Mouse (Mus musculus) embryonic facial prominence, embryonic 14.5 days (tissue): Measurements from ENCODE around the gene Aamp. TPM values are rescaled to one million over a fixed set of nuclear protein-coding genes. Genes with fewer than 3 reads are reported as not detected.
"Not testable (repeated sequence)": the region's sequence is repeated elsewhere in the genome, so short reads cannot be mapped to it uniquely, and the experiment has no call there.

ENCODE experiments used
- ATAC-seq: fragments of 200-750 bp; cut with Nextera tagmentation; 2 replicates; pipeline ENCODE4 v1.8.0; 2017; ENCODE audit warnings: low read depth, moderate number of reproducible peaks, moderate TSS enrichment
- DNase-seq: peaks from one replicate; pipeline ENCODE4 v3.0.0-alpha.2; 2015; ENCODE audit warnings: low spot score
- H3K27ac ChIP-seq: fragments of 300-500 bp; sonication (generic); replicated peaks from 2 replicates; pipeline ENCODE4 v1.5.1; 2014; ENCODE audit warnings: low read depth, mild to moderate bottlenecking, low read length, moderate library complexity
- H3K27me3 ChIP-seq: fragments of 300-500 bp; sonication (generic); replicated peaks from 2 replicates; pipeline ENCODE4 v1.6.1; 2014; ENCODE audit warnings: low read length; ENCODE audit not compliant: control insufficient read depth, insufficient read depth
- H3K36me3 ChIP-seq: fragments of 300-500 bp; sonication (generic); 2 replicates; pipeline ENCODE4 v1.6.1; 2014; ENCODE audit warnings: low read length, mixed read lengths; ENCODE audit not compliant: control insufficient read depth, insufficient read depth
- H3K4me1 ChIP-seq: fragments of 300-500 bp; sonication (generic); 2 replicates; pipeline ENCODE4 v1.6.1; 2014; ENCODE audit warnings: antibody characterized with exemption, low read length; ENCODE audit not compliant: control insufficient read depth, insufficient read depth
- H3K4me2 ChIP-seq: fragments of 300-500 bp; sonication (generic); 2 replicates; pipeline ENCODE4 v1.6.1; 2014; ENCODE audit warnings: low read depth, mild to moderate bottlenecking, low read length, moderate library complexity, mixed read lengths
- H3K4me3 ChIP-seq: fragments of 300-500 bp; sonication (generic); 2 replicates; pipeline ENCODE4 v1.5.1; 2014; ENCODE audit warnings: low read depth, mild to moderate bottlenecking, low read length
- H3K9ac ChIP-seq: fragments of 300-500 bp; sonication (generic); 2 replicates; pipeline ENCODE4 v1.6.1; 2014; ENCODE audit warnings: low read depth, mild to moderate bottlenecking, low read length, moderate library complexity, mixed read lengths
- H3K9me3 ChIP-seq: fragments of 300-500 bp; sonication (generic); 2 replicates; pipeline ENCODE4 v1.6.1; 2016; ENCODE audit warnings: low read length; ENCODE audit not compliant: control insufficient read depth
- WGBS: fragments of 180-500 bp; shearing (Covaris S2); extraction: QIAGEN DNeasy Blood & Tissue Kit; methylation state at CpG from one replicate; pipeline ENCODE4 v1.1.7; 2014; 5-methylcytosine and 5-hydroxymethylcytosine counted together
- polyA plus RNA-seq: library from polyadenylated mRNA; unstranded; fragments of >200 nt; fragmentation: Nextera tagmentation; extraction: Ambion mirVana; gene quantifications from 2 replicates; pipeline ENCODE4 v1.2.1, GENCODE M21; 2014

The Aamp gene
- polyA plus RNA-seq, 1 experiment from 2014 or later: 214 TPM

DNA sequence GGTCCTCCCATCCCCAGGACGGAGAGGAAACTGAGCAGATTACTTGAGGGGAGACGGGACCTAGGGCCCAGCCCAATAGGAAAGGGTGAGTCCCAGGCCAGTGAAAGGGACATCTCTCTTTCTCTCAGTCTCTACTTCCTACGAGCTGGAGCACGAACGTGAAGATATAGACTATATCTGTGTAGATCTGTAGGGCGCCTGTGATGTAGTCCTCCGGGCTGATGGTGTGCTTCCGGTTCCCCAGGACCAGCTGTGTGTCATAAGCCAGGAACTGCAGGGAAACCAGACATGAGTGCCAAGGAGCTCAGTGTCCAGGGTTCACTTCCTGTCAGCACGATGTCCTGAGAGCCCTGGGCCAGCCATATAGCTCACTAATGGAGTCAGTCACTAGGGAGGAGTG is 4.7 kb upstream of the Aamp start:
- 87% methylated on average over 9 of the region's 9 CpGs for WGBS
- Histone ChIP-seq H3K27ac (no peak overlapping the region), H3K36me3 (peaks cover 59% of the 10 kb centered on the region), H3K9ac (no peak overlapping the region), H3K27me3 (no peaks in the 10 kb centered on the region), H3K9me3 (no peaks in the 10 kb centered on the region), H3K4me2 (no peak overlapping the region), H3K4me3 (no peak overlapping the region), H3K4me1 (no peaks in the 10 kb centered on the region)
- no peak for DNase-seq
- ATAC-seq: no peak

DNA sequence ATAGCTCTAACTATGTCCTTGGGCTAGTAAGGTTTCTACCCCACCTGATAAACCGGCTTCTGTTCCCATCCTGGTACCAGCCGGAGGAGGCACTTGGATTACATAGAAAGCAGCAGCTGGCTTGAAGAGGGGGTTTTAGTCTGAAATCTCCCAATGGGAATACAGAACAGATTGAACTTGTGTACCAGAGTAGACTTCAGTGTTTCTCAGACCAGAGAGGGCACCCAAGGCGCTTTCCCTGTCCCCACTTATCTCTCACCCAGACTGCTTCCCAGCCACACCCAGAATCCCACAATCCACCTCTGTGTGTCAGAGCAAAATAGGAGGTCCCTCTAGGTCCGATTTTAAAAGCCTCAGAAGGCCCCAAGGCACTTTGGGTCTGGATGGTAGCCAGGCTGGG is 3.8 kb upstream of the Aamp start:
- Histone ChIP-seq H3K4me1 (peaks cover 4% of the 10 kb centered on the region; the same call in 1 of the 2 replicates), H3K4me2 (no peak overlapping the region), H3K27me3 (no peaks in the 10 kb centered on the region), H3K36me3 (peaks cover 50% of the 10 kb centered on the region), H3K4me3 (no peak overlapping the region), H3K9me3 (no peaks in the 10 kb centered on the region), H3K27ac (no peak overlapping the region), H3K9ac (no peak overlapping the region)
- no peak for DNase-seq
- no peak for ATAC-seq
- WGBS: 82% methylated on average over 4 of the region's 4 CpGs

GRCm38 (mm10) chr1:74286869-74287607 is 2.5 kb upstream of the Aamp start:
- H3K4me1 ChIP-seq, DNase-seq, H3K27me3 ChIP-seq, ATAC-seq, H3K27ac ChIP-seq, H3K4me3 ChIP-seq, H3K9me3 ChIP-seq, H3K4me2 ChIP-seq, H3K9ac ChIP-seq: not testable (repeated sequence)
- WGBS: 62% methylated on average over 15 of the region's 17 CpGs
- H3K36me3 ChIP-seq: peaks cover 49% of the 10 kb centered on the region

GRCm38 (mm10) chr1:74285212-74286010 is 873 bp upstream of the Aamp start:
- Histone ChIP-seq H3K36me3 (peaks cover 51% of the 10 kb centered on the region), H3K4me1 (peaks cover 4% of the 10 kb centered on the region; the same call in 1 of the 2 replicates), H3K4me3 (peak overlapping the region; percentile 90), H3K4me2 (peak overlapping the region; percentile 85), H3K9me3 (no peaks in the 10 kb centered on the region), H3K27me3 (no peaks in the 10 kb centered on the region), H3K27ac (no peak overlapping the region), H3K9ac (peak overlapping the region; percentile 90)
- WGBS: 2% methylated on average over 23 of the region's 23 CpGs
- ATAC-seq (peak; percentile 0; the same call in 1 of the 2 replicates), DNase-seq (no peak)

DNA sequence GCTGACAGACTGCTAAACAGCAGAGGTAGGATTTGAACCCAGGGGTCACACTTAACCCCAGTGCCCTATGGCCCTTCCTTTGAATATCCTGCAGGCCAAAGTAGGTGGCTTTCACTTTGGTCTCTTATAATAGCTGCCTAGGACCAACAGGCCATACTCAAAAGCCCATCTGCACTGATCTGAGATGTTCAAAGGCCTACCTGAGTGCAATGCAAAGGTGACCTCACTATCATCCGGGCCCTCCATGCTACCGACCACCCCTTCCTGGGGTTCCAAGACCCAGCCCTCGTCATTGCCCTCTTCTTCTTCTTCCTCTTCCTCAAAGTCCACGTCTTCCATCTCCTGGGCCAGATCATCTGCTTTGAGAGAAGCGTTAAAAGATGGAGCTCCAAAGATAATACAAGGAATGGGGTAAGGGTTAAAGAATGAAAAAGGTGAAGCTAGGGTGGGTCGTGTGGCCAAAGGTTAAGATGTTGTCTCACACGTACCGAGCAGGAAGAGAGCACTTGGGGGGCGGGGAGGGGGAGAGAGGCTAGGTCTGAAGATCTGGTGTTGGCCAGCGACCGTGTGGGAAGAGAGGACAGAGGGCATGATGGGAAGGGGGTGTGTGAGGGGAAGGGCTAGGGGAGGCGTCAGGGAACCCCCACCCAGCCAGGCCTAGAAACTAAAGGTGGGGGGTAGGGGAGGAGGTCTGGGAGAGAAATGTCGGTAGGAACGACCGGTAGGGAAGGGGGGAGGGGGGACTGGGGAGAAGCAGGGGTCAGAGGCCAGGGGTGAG is 663 bp downstream of the Aamp start:
- Histone ChIP-seq H3K27me3 (no peaks in the 10 kb centered on the region), H3K36me3 (peaks cover 50% of the 10 kb centered on the region), H3K9ac (peak overlapping the region; percentile 90), H3K4me3 (peak overlapping the region; percentile 90), H3K4me2 (peak overlapping the region; percentile 85), H3K9me3 (no peaks in the 10 kb centered on the region), H3K4me1 (peaks cover 4% of the 10 kb centered on the region; the same call in 1 of the 2 replicates), H3K27ac (peak overlapping the region; percentile 85)
- ATAC-seq: peak; percentile 54
- WGBS: 13% methylated on average over 15 of the region's 15 CpGs
- DNase-seq: peak; percentile 77

- Histone ChIP-seq H3K36me3 (peaks cover 48% of the 10 kb centered on the region), H3K9ac (0 out of 2 replicates have a peak overlapping the region, but pooled peaks have one; percentile 22), H3K27ac (no peak overlapping the region), H3K4me2 (0 out of 2 replicates have a peak overlapping the region, but pooled peaks have one; percentile 85), H3K4me3 (no peak overlapping the region), H3K9me3 (no peaks in the 10 kb centered on the region), H3K27me3 (no peaks in the 10 kb centered on the region), H3K4me1 (peaks cover 4% of the 10 kb centered on the region; the same call in 1 of the 2 replicates)
- DNase-seq (no peak), ATAC-seq (no peak)
- 86% methylated on average over 10 of the region's 10 CpGs for WGBS
Observed at GRCm38 (mm10) chr1:74282896-74283625, 1.5 kb downstream of the Aamp start.

GRCm38 (mm10) chr1:74281886-74282285 is 2.7 kb downstream of the Aamp start:
- Histone ChIP-seq H3K4me1 (peaks cover 4% of the 10 kb centered on the region; the same call in 1 of the 2 replicates), H3K4me3 (no peak overlapping the region), H3K9ac (0 out of 2 replicates have a peak overlapping the region, but pooled peaks have one; percentile 8), H3K27ac (no peak overlapping the region), H3K36me3 (peaks cover 45% of the 10 kb centered on the region), H3K27me3 (no peaks in the 10 kb centered on the region), H3K9me3 (no peaks in the 10 kb centered on the region), H3K4me2 (no peak overlapping the region)
- 96% methylated on average over 8 of the region's 8 CpGs for WGBS
- ATAC-seq (no peak), DNase-seq (no peak)

DNA sequence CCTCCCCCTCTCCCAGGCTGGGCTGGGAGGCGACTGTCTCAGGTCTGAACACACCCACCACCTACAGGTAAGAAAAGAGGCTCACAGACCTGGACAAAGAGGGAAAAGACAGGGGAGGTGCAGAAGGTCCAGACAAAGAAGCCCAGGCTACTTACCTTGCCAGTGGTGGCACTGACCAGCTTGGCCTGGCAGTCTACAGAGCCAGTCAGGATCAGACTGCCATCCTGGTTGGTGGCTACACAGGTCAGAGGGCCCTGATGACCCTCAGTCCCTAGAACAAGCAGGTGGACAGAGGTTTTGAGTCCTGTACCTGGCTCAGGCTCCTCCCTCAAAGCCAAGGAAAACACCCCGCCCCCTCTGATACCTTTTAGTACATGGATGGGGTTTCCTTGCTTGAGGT is 3.2 kb downstream of the Aamp start:
- no peaks in the 10 kb centered on the region for H3K27me3 ChIP-seq
- H3K4me2 ChIP-seq: no peak overlapping the region
- ATAC-seq: no peak
- peaks cover 4% of the 10 kb centered on the region; the same call in 1 of the 2 replicates for H3K4me1 ChIP-seq
- peaks cover 45% of the 10 kb centered on the region for H3K36me3 ChIP-seq
- DNase-seq: no peak
- no peak overlapping the region for H3K27ac ChIP-seq
- 96% methylated on average over 2 of the region's 2 CpGs for WGBS
- H3K4me3 ChIP-seq: no peak overlapping the region
- H3K9ac ChIP-seq: no peak overlapping the region
- H3K9me3 ChIP-seq: no peaks in the 10 kb centered on the region
